Mouse (Mus musculus) kidney, postnatal 0 days (tissue): ENCODE measurements around the gene Cracr2b. TPM values are rescaled to one million over a fixed set of nuclear protein-coding genes. Genes with fewer than 3 reads are reported as not detected.

ENCODE experiments used
- ATAC-seq: fragments of 200-750 bp; cut with Nextera tagmentation; replicated peaks from 2 replicates; pipeline ENCODE4 v1.8.0; 2017; ENCODE audit warnings: low read depth, moderate number of reproducible peaks, moderate TSS enrichment, moderate library complexity; ENCODE audit not compliant: low FRiP score
- DNase-seq: peaks from one replicate; pipeline ENCODE4 v3.0.0-alpha.2; 2016; ENCODE audit warnings: low spot score
- H3K27ac ChIP-seq: fragments of 300-500 bp; sonication (generic); 2 replicates; pipeline ENCODE4 v1.5.1; 2014; ENCODE audit warnings: mild to moderate bottlenecking
- H3K27me3 ChIP-seq: fragments of 300-500 bp; sonication (generic); 2 replicates; pipeline ENCODE4 v1.6.1; 2014; ENCODE audit warnings: low read length, mixed read lengths; ENCODE audit not compliant: insufficient read depth
- H3K36me3 ChIP-seq: fragments of 300-500 bp; sonication (generic); 2 replicates; pipeline ENCODE4 v1.6.1; 2014; ENCODE audit warnings: low read length, mixed read lengths; ENCODE audit not compliant: insufficient read depth
- H3K4me1 ChIP-seq: fragments of 300-500 bp; sonication (generic); replicated peaks from 2 replicates; pipeline ENCODE4 v1.6.1; 2014; ENCODE audit warnings: antibody characterized with exemption, low read length, mixed read lengths; ENCODE audit not compliant: insufficient read depth
- H3K4me2 ChIP-seq: fragments of 300-500 bp; sonication (generic); 2 replicates; pipeline ENCODE4 v1.6.1; 2014; ENCODE audit warnings: mild to moderate bottlenecking, low read length, moderate library complexity, mixed read lengths
- H3K4me3 ChIP-seq: fragments of 300-500 bp; sonication (generic); replicated peaks from 2 replicates; pipeline ENCODE4 v1.5.1; 2014; ENCODE audit warnings: low read depth, low read length
- H3K9ac ChIP-seq: fragments of 300-500 bp; sonication (generic); 2 replicates; pipeline ENCODE4 v1.6.1; 2014; ENCODE audit warnings: low read depth, low read length
- H3K9me3 ChIP-seq: fragments of 300-500 bp; sonication (generic); replicated peaks from 2 replicates; pipeline ENCODE4 v1.6.1; 2016; ENCODE audit warnings: low read length, inconsistent platforms, mixed read lengths
- CTCF ChIP-seq: IDR thresholded peaks from 2 replicates; pipeline ENCODE4 v1.5.1; 2016; ENCODE audit warnings: antibody characterized with exemption, low read depth, mild to moderate bottlenecking, moderate library complexity
- WGBS: fragments of 180-500 bp; shearing (Covaris S2); extraction: QIAGEN DNeasy Blood & Tissue Kit; methylation state at CpG from one replicate; pipeline ENCODE4 v1.1.7; 2014; 5-methylcytosine and 5-hydroxymethylcytosine counted together
- polyA plus RNA-seq: library from polyadenylated mRNA; unstranded; fragments of >200 nt; fragmentation: Nextera tagmentation; extraction: Ambion mirVana; gene quantifications from 2 replicates; pipeline ENCODE4 v1.2.1, GENCODE M21; 2015

Cracr2b gene
- polyA plus RNA-seq = 16.1 and 20.5 TPM in 2 replicates

- Histone ChIP-seq H3K27ac (0 out of 2 replicates have a peak within 1 kb of the TSS, but pooled peaks have one; percentile 20), H3K4me2 (peak within 1 kb of the TSS; percentile 79), H3K27me3 (no peaks in the 10 kb centered on the region), H3K4me1 (peaks cover 33% of the 10 kb centered on the region), H3K9ac (peak within 1 kb of the TSS; percentile 66), H3K9me3 (no peaks in the 10 kb centered on the region), H3K36me3 (peaks cover 13% of the 10 kb centered on the region; the same call in 1 of the 2 replicates), H3K4me3 (peak within 1 kb of the TSS; percentile 47)
- TF ChIP-seq CTCF = no peak
- ATAC-seq (no peak), DNase-seq (no peak)
- 72% methylated on average over 15 of the region's 15 CpGs for WGBS
These were observed at the start of gene Cracr2b for GRCm38 (mm10) chr7:141460391-141461113. Cracr2b (plus strand) TSS chr7:141461094.

- Histone ChIP-seq H3K9me3 (no peaks in the 10 kb centered on the region), H3K9ac (no peak overlapping the region), H3K4me1 (peaks cover 5% of the 10 kb centered on the region), H3K36me3 (peaks cover 27% of the 10 kb centered on the region; the same call in 1 of the 2 replicates), H3K27me3 (no peaks in the 10 kb centered on the region), H3K27ac (no peak overlapping the region), H3K4me2 (no peak overlapping the region), H3K4me3 (no peak overlapping the region)
- 95% methylated on average over 1 of the region's 1 CpGs for WGBS
- TF ChIP-seq CTCF = no peak
- no peak for ATAC-seq
- no peak for DNase-seq
These were observed 49.2 kb upstream of the Cracr2b start for GRCm38 (mm10) chr7:141411667-141412066.

GRCm38 (mm10) chr7:141413331-141413730, 47.6 kb upstream of the Cracr2b start:
- Histone ChIP-seq H3K27me3 (no peaks in the 10 kb centered on the region), H3K4me2 (peak overlapping the region; percentile 83), H3K27ac (peak overlapping the region; percentile 70), H3K9ac (peak overlapping the region; percentile 63), H3K36me3 (peaks cover 22% of the 10 kb centered on the region; the same call in 1 of the 2 replicates), H3K9me3 (no peaks in the 10 kb centered on the region), H3K4me3 (peak overlapping the region; percentile 61), H3K4me1 (peaks cover 5% of the 10 kb centered on the region)
- WGBS = 3% methylated on average over 16 of the region's 16 CpGs
- TF ChIP-seq CTCF = no peak
- DNase-seq = peak; percentile 28
- no peak for ATAC-seq

- H3K27me3 ChIP-seq = no peaks in the 10 kb centered on the region
- DNase-seq (peak; percentile 99), ATAC-seq (peak; percentile 91)
- H3K27ac ChIP-seq = peak within 1 kb of the TSS; percentile 82
- peak within 1 kb of the TSS; percentile 83 for H3K4me2 ChIP-seq
- H3K9me3 ChIP-seq = no peaks in the 10 kb centered on the region
- peak within 1 kb of the TSS; percentile 63 for H3K9ac ChIP-seq
- WGBS = under 1% methylated on average over 56 of the region's 56 CpGs
- H3K36me3 ChIP-seq = peaks cover 19% of the 10 kb centered on the region; the same call in 1 of the 2 replicates
- H3K4me3 ChIP-seq = peak within 1 kb of the TSS; percentile 61
- H3K4me1 ChIP-seq = peaks cover 5% of the 10 kb centered on the region
- TF ChIP-seq CTCF = no peak
These were observed 46.9 kb upstream of the Cracr2b start, which contains the start of gene Gatd1 for GRCm38 (mm10) chr7:141413809-141414584. Gatd1 (minus strand) TSS chr7:141414136.

- 83% methylated on average over 6 of the region's 6 CpGs for WGBS
- ATAC-seq = no peak
These were observed 44.6 kb upstream of the Cracr2b start for GRCm38 (mm10) chr7:141416144-141416841.

More at GRCm38 (mm10) chr7:141416144-141416841, 44.6 kb upstream of the Cracr2b start:
- TF ChIP-seq CTCF = no peak
- H3K9me3 ChIP-seq = no peaks in the 10 kb centered on the region
- H3K9ac ChIP-seq = no peak overlapping the region
- no peak for DNase-seq
- H3K27me3 ChIP-seq = no peaks in the 10 kb centered on the region
- no peak overlapping the region for H3K4me2 ChIP-seq
- no peak overlapping the region for H3K27ac ChIP-seq
- peaks cover 2% of the 10 kb centered on the region; the same call in 1 of the 2 replicates for H3K36me3 ChIP-seq
- no peak overlapping the region for H3K4me3 ChIP-seq
- H3K4me1 ChIP-seq = peaks cover 5% of the 10 kb centered on the region
